Mouse (Mus musculus): Measurements from ENCODE around the gene 1700001C02Rik. TPM values are rescaled to one million over a fixed set of nuclear protein-coding genes. Genes with fewer than 3 reads are reported as not detected.

The 1700001C02Rik gene
- not detected in 2 replicates for total RNA-seq (2014; fragmentation: Nextera tagmentation)
- not detected in 2 replicates for total RNA-seq (2017)

DNA sequence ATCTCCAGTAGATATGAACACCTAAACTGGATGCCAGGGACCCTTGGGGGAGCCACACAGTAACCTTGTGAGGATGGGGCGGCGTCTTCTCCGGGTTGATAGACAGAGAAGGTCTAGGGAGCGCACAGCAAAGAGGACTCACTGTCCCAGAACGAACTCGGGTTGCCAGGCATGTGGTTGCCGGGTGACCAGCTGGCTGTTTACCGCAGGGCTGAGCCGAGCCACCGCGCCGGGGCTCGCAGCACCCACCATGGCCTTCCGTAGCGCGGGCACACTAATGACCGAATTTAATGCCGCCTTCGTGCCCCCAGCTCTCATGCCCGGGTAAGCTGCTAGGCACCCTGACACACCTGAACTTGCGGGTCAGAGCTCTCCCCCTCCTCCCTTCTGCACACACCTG, at the start of gene 1700001C02Rik:
TSS of gene 1700001C02Rik (plus strand) at position 187 of the 400 bp plus-strand sequence.
- no peak for ATAC-seq (replicated peaks; ENCODE audit: poor library complexity, severe bottlenecking)

DNA sequence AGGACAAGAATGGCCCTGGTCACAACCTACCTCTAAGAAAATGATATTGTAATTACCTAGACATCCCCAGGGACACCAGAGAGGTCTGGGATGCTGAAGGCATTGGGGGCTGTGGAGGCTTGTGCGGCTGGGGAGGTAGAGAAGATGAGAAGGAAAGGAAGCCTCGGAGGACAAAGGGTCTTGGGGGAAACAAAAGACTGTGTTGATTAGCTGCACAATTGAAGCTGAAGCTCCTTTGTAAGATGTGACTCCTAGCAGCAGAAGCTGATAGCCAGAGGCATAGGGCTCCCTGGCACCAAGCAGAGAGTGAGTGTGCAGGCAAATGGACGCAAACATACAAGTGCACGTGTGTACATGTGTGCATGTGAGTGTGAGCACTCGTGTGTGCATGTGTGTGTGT, 49.2 kb upstream of the 1700001C02Rik start:
- no peak for ATAC-seq (replicated peaks; ENCODE audit: poor library complexity, severe bottlenecking)

DNA sequence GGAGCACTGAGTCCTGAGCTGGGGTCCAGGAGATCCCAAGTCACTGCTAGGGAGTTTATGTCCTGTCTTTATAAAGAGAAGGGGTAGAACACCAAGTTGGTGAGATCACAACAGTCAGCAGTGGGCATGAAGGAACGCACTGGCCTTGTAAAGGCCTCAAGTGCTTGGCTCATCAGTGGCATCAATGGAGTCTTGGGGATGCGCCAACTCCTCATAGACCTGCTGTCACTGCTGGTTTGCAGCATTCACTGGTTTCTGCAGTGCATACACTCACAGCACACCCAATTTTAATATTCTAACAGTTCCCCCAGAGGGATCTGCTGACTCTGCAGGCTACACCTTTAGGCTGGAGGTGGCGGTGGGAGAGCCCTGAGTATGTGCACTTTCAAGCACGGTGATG, 42.7 kb upstream of the 1700001C02Rik start:
- ATAC-seq (replicated peaks; ENCODE audit: poor library complexity, severe bottlenecking) = no peak

DNA sequence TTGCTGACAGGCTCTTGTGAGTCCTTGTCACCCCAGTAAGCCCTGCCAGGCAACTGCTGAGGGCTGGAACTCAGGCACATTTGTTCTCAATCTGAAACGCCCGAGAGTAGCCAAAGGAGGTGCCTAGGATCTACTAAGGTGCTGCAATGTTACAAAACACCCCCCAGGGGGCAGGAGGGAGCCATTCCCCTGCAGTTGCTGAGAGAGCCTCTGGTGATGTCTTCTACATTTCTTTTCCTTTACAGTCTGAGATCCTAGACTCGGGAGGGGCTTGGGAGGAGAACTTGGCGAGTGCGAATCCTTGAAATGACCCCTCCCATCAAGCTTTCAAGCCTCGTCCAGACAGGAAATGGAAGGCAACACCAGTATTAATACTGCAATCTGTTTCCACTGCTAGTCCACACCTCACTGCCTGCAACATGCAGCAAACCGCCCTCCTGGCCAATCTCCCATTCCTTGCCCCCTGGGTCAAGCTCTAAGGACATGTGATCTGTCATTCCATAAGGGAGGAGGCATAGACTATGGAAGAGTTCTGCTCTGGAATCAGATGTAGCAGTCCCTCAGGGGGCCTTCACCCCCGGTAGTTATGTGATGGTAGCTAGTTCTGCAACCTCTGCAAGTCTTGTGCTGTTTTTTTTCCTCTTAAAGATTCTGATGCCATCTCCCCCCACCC, 42.1 kb upstream of the 1700001C02Rik start:
- peak; percentile 46 for ATAC-seq (replicated peaks; ENCODE audit: poor library complexity, severe bottlenecking)

DNA sequence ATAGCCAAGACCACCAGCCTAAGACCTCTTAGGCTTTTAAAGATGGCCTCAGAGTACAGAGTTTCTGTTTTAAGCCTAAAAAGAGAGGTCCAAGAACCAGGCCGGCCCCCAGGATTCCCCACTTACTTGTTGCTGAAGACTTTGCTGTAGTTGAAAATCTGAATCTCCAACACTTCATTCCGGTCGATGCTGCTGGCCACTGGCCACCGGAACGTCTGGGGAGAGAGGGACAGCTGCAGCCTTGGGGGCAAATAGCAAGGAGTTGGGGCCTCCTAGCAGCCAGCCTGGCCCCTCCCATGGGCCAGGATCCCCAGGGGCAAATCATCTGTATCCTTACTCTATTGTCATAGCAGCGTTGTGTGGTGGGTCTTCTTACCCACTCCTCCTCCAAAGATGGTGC, 38.4 kb upstream of the 1700001C02Rik start:
- no peak for ATAC-seq (replicated peaks; ENCODE audit: poor library complexity, severe bottlenecking)

DNA sequence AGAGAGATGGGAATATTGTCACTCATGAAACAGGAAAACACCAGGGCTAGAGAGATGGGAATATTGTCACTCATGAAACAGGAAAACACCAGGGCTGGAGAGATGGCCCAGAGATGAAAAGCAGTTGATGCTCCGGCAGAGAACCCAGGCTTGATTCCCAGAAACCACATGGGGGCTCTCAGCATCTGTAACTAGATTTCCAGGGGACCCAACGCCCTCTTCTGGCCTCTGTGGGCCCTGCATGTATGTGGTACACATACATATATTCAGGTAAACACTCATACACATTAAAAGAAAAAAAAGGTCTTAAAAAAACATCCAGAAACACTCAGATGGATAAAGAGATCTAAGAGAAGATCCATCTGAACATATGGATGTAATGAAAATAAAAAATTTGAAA, 26.9 kb upstream of the 1700001C02Rik start:
- no peak for ATAC-seq (replicated peaks; ENCODE audit: poor library complexity, severe bottlenecking)

DNA sequence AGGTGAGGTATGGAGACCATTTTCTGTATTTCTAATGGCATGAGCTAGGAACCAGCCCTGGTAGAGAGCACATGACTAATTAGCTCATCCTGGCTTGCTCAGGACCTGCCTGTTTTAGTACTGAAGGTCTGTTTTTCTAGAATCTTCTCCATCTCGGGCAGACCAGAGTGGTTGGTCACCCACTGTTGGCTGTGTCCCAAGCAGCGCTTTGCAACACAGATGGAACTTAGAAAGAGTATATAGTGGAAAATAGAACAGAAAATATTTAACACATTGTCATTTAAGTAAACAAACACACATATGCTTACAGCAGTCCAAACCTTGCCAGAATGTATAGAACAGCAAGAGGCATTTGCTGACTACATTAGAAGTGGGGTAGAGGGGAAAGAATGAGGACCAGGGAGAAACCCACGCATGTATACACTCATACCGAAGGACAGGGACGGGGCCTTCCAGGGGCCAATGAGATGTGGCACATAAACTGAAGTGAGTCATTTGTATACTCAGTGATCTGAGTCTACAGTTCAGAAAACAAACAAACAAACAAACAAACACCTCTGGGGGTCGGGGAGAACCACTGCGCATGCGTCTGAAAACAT, 25.4 kb upstream of the 1700001C02Rik start:
- ATAC-seq (replicated peaks; ENCODE audit: poor library complexity, severe bottlenecking) = no peak

DNA sequence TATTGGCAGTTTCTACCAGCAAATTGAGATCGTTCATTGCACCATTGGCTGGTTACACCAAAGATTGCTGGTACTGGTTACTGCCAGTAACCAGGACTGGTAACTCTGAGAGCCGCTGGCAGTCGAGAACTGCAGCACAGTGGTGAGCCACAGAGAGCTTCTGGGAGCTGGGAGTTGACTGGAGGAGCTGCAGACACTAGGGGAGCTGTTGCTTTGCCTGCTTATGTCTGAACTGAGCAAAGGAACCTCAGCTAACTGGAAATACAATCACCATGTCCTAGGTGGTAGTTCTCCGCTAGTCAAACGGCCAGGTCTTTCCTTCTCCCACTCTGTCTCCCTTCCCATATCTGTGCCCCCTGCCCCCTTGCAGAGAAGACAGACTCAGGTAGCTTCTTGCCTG, 23.7 kb upstream of the 1700001C02Rik start:
- no peak for ATAC-seq (replicated peaks; ENCODE audit: poor library complexity, severe bottlenecking)

DNA sequence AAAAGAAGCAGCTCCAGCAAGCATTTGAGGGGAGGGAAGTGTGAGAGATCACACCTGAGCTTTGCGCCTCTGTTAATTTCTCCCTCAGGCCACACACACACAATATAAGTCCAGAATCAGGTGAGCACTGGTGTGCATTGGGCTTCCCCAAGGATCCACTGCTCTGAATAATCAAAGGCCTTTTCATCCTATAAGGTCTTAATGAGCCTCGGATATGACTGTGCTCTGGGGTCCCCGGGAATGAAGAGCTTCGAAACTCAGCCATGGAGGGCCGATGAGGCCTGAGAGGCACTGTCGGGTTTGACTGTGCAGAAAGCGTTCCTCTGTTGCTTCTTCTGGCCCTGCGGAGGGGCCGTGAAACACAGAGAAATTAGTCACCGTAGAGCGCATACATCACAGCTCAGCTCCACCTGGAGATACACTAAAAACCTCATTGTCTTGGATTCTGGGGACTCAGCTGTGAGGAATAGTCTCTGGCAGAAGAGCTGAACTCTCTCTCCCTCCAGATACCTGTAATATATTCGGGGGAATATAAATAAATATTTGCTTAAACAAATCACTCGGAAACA, 21.4 kb upstream of the 1700001C02Rik start:
- no peak for ATAC-seq (replicated peaks; ENCODE audit: poor library complexity, severe bottlenecking)

DNA sequence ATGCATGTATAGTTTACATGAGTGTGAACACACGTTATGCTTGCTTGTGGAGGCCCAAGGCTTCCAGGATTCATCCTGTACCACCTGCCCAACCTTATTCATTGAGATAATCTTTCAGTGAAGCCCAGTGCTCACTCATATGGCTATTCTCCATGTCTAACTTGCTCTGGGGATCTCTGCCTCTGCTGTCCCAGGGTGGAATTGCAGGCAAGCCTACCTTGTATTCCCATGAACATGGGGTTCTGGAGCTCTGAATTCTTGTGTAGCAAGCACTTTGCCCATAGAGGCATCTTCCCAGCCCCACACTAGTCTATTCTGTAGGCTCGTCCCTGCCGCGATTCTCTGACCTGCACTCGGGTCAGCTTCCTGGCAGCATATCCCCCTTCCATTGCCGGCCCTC, 9.8 kb upstream of the 1700001C02Rik start:
- ATAC-seq (replicated peaks; ENCODE audit: poor library complexity, severe bottlenecking) = no peak

DNA sequence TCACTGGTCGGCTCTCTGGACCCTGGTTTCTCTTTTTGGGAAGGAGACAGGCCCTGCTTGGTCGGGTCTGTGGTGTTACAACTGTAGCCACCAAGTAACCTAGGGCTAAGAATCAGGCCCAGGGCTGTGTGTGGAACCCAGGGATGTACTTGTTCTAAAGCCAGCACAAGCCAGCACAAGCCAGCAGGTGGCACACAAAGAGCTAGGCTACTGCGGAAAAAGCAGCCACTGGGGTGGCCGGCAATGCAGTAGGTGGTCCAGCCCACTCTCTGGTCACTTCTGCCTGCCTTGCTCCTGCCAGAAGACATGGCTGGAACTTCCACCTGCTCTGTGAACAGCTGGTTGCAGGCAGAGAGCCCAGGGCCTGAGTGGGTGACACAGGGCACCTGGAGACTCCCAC, 5.7 kb upstream of the 1700001C02Rik start:
- no peak for ATAC-seq (replicated peaks; ENCODE audit: poor library complexity, severe bottlenecking)

DNA sequence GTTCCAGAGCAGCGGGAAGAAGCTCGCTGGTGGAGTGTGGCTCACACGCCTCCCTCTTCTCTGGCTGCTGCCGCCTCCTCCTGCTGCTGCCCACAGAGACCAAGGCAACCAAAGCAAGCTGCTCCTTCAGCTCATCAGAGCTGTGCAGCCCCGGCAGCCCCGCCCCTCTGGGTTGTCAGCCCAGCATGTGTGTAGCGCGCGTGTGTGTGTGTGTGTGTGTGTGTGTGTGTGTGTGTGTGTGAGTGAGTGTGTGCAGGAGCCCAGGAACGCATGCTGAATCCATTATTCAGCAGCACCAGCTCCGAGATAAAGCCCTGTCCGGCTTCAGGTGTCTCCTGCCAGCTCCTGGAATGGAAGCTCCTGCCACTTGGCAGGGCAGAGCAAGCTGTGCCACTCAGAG, 4.0 kb upstream of the 1700001C02Rik start, which contains the start of gene Otof:
TSS of gene Otof (minus strand) at position 112 of the 400 bp plus-strand sequence.
- no peak for ATAC-seq (replicated peaks; ENCODE audit: poor library complexity, severe bottlenecking)

DNA sequence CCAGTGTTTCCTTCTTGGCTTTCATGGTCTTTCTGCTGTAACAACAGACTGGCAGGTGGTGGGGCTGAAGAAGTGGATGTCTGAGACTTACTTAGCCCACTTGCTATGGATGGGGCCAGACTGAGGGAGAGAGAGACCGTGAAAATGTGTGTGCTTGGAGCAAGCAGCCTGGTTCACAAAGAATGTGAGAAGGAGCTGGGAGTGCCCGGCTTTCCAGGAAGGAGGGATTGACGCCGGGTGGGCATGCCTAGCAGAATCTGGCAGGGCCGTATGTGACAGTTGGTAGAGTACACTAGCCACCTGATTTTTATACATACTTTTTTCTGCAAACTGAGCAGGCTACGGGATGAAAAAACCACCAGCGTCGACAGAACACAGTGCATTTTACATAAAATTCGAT, 468 bp downstream of the 1700001C02Rik start:
- no peak for ATAC-seq (replicated peaks; ENCODE audit: poor library complexity, severe bottlenecking)

DNA sequence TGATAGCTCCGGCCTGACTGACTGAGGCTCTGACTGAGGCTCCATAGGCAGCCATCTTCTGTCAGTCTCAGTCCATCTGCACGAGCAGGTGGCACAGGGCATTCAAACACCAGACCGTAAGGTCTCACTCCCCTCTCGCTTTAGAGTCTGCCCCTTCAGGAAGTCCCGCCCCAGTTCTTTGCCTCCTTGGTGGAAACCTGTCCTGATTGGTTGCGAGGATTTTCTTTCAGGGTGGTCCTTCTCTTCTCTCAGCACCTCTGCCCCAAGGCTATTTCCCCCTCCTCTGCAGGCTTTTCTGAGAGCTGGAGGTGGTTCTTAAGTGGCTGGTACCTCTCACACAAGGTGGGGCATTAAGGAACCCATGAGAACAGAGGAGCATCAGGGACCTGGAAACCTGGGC, 4.6 kb downstream of the 1700001C02Rik start:
- no peak for ATAC-seq (replicated peaks; ENCODE audit: poor library complexity, severe bottlenecking)

DNA sequence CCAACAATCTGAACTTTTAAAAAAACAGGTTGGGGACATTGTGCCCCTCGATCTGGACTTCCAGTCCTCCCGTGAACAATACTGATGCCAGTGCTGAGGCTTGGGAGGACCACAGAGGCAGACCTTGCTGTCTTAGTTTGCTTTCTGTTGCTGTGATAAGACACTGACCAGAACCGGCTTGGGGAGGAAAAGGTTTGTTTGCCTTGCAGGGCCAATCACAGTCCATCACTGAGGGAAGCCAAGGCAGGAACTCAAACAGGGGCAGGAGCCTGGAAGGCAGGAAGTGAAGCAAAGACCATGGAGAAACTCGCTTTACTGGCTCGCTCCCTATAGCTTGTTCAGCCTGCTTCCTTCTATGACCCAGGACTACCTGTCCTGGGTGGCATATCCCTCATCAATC, 6.3 kb downstream of the 1700001C02Rik start:
- no peak for ATAC-seq (replicated peaks; ENCODE audit: poor library complexity, severe bottlenecking)

DNA sequence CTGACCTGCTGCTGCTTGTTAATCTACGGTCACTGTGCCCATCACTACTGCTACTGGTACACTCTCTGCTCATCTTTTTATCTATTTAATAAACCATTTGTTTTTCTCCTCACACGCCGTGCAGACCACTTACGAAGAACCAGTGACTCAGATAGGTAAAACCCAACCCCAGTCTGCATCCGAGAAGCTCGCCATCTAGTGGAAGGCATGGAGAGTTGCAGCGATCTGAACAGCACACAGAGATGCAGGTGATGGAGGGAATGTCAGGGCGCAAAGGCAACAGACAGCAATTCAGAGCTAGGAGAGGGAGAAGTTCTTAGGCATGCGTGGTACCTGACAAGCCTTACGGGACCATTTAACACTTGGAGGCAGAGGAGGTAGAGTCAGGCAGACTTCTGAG, 10.7 kb downstream of the 1700001C02Rik start:
- ATAC-seq (replicated peaks; ENCODE audit: poor library complexity, severe bottlenecking) = peak; percentile 48; the same call in 1 of the 2 replicates

DNA sequence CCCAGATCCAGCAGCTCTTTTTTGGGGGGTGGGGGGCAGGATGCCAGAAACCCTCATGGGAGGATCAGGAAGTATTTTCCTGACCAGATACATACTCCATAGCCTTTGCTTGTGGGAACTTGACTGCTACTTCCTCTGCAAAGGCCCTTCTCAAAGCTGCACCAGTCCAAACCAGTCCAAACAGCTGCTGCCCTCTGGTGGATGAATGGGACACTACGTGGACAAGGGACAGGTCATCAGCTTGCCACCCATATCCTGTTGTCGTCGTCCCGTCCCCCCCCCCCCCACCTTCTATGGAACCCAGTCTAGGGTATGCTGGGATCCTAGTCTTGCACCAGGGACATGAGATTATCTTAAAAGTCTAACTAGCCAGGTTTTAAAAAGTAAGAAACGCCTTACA, 16.5 kb downstream of the 1700001C02Rik start:
- peak; percentile 80 for ATAC-seq (replicated peaks; ENCODE audit: poor library complexity, severe bottlenecking)

DNA sequence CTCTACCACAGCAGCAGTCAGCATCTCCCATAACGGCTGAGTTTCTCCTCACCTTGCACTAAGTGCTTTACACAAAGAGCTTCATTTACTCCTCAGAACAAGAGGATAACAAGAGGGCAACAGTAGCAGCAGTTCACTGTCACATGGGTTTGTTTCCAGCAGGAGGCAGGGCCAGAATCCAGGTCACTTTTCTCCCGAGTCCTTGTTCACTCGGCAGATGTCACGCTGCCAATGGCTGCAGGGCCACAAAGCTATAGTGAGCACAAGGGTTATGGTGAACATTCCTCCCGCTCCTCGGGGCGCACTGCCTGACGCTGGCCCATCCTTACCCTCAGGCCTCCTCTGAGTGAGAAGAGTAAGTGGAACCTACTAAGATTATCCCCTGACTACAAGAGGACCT, 17.7 kb downstream of the 1700001C02Rik start:
- ATAC-seq (replicated peaks; ENCODE audit: poor library complexity, severe bottlenecking) = no peak

DNA sequence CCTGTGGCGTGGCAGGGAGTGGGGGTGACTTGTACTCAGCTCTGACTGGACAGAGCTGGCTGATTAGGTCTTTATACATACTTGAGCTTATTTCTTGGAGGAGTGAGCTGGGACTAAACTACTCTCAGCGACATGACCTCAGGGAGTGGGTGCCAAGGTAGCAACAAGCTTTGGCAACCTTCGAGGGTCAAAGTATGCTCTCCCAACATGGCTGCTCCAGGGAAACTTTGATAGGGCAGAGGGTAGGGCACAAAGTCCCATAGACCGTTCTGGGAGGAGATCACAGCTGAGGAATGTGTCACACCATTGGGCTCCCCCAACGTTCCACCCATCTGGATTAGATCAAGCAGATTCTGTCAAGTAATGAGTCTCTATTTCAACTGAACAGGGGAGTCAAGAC, 18.7 kb downstream of the 1700001C02Rik start:
- no peak for ATAC-seq (replicated peaks; ENCODE audit: poor library complexity, severe bottlenecking)

DNA sequence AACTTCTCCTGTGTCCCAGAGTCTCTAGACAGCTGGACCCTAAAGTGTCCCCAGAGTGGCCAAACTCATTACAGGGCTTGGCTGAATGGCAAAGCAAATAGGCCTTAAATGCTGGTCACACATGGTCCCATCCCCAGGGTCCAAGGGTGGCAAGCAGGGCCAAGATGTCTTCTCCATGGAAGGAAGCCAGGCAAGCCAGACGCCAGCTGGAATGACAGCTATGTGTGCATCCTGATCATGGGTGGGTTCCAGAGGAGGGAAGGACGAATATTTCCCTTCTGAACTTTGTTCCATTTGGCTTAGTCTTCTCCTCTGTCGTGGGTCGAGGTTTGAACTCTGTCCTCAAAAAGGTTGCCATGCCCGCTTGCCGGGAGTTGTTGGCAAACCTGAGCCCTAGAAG, 19.3 kb downstream of the 1700001C02Rik start:
- no peak for ATAC-seq (replicated peaks; ENCODE audit: poor library complexity, severe bottlenecking)

DNA sequence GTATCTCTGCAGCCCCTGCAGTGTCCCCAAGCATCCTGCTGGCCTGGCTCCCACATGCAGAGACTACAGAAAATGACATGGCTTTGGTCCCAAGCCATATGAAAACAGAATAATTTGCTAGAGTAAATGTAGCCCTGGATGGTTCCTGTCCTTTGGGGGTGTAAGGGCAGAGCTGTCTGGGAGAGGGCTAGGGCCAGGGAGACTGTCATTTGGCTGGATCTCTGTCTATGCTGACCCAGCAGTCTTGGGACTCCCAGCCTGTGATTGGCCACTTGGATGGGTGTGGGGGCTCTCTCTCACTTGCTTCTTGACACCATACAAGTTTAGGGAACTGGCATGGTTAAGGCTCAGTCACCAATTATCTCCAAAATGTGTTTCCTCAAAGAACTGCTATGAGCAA, 24.4 kb downstream of the 1700001C02Rik start:
- ATAC-seq (replicated peaks; ENCODE audit: poor library complexity, severe bottlenecking) = no peak

DNA sequence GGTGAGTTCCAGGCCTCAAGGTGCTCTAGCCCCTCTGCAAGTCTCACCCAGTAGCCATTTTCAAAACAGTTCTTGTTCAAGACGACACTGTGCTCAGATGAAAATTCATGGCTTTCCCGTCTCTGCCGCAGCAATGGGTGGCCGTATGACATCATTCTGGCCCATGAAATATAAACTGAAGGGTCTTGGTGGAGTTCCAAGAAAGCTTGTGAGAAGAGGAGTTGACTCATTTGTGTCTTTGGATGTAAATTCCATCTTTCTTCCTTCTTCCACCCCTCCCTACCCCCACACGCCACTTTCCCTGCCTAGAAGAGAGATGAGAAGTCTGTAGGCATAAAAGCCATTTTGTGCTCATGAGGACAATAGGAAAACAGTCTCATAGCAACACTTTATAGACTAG, 25.0 kb downstream of the 1700001C02Rik start:
- ATAC-seq (replicated peaks; ENCODE audit: poor library complexity, severe bottlenecking) = no peak
